Mouse (Mus musculus) E14TG2a.4 (cell line): ENCODE measurements at regions not wholly inside any gene's neighbourhood (a gene's known extent, or its start where the extent isn't known, plus 50 kb on each side); places are given as distances from the start of the nearest gene placed in this dataset.
A peak's percentile ranks its signal among the peaks of the same experiment; 100 is the strongest.

Experiments used
- H3K27me3 ChIP-seq: 2 replicates; pipeline ENCODE4 v1.6.1; 2014; ENCODE audit warnings: low read length, control low read depth; ENCODE audit not compliant: insufficient read depth
- H3K36me3 ChIP-seq: 2 replicates; pipeline ENCODE4 v1.6.1; 2014; ENCODE audit warnings: low read length, control low read depth; ENCODE audit not compliant: insufficient read depth
- H3K4me1 ChIP-seq: replicated peaks from 2 replicates; pipeline ENCODE4 v1.6.1; 2014; ENCODE audit warnings: low read depth, low read length, control low read depth
- H3K4me3 ChIP-seq: replicated peaks from 2 replicates; pipeline ENCODE4 v1.5.1; 2014; ENCODE audit warnings: mild to moderate bottlenecking, low read length
- H3K9me3 ChIP-seq: 2 replicates; pipeline ENCODE4 v1.6.1; 2014; ENCODE audit warnings: low read length, control low read depth
- CTCF ChIP-seq: conservative IDR thresholded peaks from 2 replicates; pipeline ENCODE4 v1.5.1; 2014; ENCODE audit warnings: low read length
- NANOG ChIP-seq: IDR thresholded peaks from 2 replicates; pipeline ENCODE4 v1.6.1; 2014; ENCODE audit warnings: borderline replicate concordance, low read length, mixed read lengths
- POU5F1 ChIP-seq: IDR thresholded peaks from 2 replicates; pipeline ENCODE4 v1.6.1; 2014; ENCODE audit warnings: low read length, borderline replicate concordance

DNA sequence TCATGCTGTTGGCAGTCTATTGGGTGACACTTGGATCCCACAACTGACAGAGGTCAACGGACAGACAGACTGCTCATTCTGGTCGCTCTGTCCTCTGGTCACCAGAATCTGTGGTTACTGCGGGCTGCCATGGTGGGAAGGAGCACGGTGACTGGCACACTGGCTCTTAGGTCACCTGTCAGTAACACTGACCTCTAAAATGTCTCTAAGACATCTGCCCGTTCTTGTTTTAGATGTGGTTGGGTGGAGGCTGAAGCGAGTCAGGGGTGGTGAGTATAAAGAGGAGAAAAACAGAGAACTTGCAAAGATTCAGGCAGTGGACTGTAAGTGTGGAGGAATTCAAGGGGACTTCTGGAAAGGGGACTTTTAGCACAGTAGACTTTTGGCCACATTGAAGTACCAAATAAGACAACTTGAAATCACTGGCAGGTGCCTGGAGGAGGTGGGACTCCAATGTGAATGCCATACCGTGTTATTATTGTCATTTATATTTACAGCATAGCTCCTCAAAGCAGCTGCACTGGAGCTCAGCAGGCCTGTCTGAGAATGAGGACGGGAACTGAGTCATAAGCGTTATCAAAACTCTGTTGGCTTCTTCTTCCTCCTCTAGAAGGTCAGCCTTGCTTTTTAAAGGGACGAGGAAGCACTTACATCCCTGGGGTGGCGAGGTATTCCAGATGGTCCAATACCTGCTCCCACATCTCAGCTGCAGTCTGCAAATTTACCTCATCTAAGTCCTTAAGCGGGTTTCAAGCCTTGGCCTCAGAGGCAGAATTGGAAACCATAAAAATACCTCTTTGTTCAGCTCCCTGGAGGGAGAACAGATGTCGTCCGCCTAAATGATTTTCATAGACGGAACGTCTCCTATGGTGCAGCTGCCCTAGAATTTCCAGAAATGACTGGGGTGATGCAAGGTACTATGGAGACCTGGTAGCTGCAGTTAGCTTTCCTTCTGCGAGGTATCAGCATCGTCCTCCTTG, 351.3 kb downstream of the Nuak1 start:
- H3K27me3 ChIP-seq: no peaks in the 10 kb centered on the region; the same call in 1 of the 2 replicates
- H3K9me3 ChIP-seq: no peaks in the 10 kb centered on the region
- no peaks in the 10 kb centered on the region for H3K4me1 ChIP-seq
- no peak for TF ChIP-seq NANOG
- no peak for TF ChIP-seq POU5F1
- TF ChIP-seq CTCF: no peak
- no peak overlapping the region for H3K4me3 ChIP-seq
- no peaks in the 10 kb centered on the region for H3K36me3 ChIP-seq

DNA sequence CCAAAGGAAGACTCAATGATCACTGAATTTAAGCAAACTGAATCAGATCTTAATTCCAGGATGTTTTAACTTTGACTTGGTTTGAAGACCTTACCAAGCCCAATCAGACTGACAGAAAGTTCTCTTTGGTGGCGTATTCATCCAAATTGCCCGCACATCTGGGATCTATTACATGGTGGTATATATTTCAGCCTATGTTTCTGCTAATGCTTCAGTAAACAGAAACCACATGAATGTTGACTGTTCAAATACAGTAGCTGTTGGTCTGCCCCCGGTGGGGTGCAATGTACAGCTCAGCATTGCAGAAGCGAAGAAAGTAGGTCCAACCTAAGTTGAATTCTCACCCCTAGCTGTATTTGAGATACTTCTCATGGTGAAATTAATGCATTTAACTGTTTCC, 346.5 kb downstream of the Nuak1 start:
- no peaks in the 10 kb centered on the region for H3K4me1 ChIP-seq
- no peaks in the 10 kb centered on the region for H3K36me3 ChIP-seq
- peaks cover 6% of the 10 kb centered on the region for H3K27me3 ChIP-seq
- H3K4me3 ChIP-seq: no peak overlapping the region
- TF ChIP-seq POU5F1 (no peak), NANOG (no peak), CTCF (no peak)
- peaks cover 11% of the 10 kb centered on the region for H3K9me3 ChIP-seq

DNA sequence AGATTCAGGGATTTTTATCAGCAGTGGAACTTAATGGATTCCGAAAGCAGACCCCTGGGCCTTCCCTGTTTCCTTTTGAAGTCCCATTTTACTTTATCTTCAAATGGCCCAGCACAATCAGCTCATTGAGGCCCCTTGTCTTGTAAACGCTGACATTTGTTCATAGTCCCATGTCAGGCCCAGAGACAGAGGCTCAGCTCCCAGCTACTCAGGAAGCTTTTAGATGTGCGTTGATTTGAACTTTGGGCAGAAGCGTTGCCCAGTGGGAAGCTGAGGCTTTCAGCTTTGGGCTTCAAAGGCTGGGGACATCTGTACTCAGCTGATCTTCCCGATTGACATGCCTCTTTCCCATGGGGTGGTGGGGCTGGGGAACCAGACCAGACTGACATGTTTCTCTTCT, 343.2 kb downstream of the Nuak1 start:
- Histone ChIP-seq H3K4me1 (no peaks in the 10 kb centered on the region), H3K27me3 (peaks cover 6% of the 10 kb centered on the region; the same call in 1 of the 2 replicates), H3K36me3 (no peaks in the 10 kb centered on the region), H3K9me3 (peaks cover 11% of the 10 kb centered on the region), H3K4me3 (no peak overlapping the region)
- TF ChIP-seq CTCF (no peak), NANOG (peak; percentile 80)

DNA sequence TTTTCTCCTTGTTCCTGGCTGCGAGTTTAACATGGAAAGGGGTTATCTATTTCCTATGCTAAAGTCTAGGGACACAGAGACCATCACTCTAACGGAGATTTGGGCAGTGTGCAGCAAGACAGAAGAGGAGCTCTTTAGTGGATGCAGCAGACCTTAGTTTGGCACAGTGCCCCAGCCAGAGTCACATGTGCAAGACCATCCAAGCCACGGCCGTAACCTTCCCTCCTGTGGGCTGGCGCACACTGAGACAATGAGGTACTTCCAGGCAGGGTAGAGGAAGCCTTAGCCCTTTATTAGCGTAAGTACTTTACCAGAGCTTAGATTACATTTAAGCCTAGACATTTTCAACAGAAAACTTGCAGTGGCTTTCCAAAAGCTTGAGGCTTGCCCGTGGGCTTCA, 336.4 kb downstream of the Nuak1 start:
- H3K36me3 ChIP-seq: no peaks in the 10 kb centered on the region
- no peaks in the 10 kb centered on the region for H3K9me3 ChIP-seq
- H3K27me3 ChIP-seq: 0 out of 2 replicates have a peak, but pooled peaks cover 3% of the 10 kb centered on the region
- TF ChIP-seq NANOG (no peak), POU5F1 (no peak), CTCF (no peak)
- no peaks in the 10 kb centered on the region for H3K4me1 ChIP-seq
- no peak overlapping the region for H3K4me3 ChIP-seq

DNA sequence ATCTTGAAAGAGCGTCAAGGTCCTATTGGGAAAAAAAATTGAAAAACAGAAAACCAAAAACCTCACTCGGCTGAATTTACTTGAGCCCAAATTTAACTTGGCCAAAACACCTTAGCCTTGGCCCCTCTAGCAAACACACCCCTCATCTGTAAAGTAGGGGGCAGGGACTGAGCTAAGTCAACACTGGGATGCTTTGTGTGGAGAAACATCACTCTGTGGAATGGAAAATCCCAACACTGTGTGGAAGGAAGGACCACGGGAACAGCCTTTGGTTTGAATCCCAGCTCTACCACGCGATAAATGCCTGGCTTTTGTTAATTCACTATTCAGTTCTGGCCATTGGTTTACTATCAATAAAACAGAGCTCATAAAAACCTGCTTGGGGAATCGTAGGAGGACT, 335.8 kb downstream of the Nuak1 start:
- Histone ChIP-seq H3K36me3 (no peaks in the 10 kb centered on the region), H3K4me3 (no peak overlapping the region), H3K27me3 (0 out of 2 replicates have a peak, but pooled peaks cover 3% of the 10 kb centered on the region), H3K9me3 (no peaks in the 10 kb centered on the region), H3K4me1 (no peaks in the 10 kb centered on the region)
- no peak for TF ChIP-seq POU5F1
- TF ChIP-seq CTCF: no peak
- no peak for TF ChIP-seq NANOG

DNA sequence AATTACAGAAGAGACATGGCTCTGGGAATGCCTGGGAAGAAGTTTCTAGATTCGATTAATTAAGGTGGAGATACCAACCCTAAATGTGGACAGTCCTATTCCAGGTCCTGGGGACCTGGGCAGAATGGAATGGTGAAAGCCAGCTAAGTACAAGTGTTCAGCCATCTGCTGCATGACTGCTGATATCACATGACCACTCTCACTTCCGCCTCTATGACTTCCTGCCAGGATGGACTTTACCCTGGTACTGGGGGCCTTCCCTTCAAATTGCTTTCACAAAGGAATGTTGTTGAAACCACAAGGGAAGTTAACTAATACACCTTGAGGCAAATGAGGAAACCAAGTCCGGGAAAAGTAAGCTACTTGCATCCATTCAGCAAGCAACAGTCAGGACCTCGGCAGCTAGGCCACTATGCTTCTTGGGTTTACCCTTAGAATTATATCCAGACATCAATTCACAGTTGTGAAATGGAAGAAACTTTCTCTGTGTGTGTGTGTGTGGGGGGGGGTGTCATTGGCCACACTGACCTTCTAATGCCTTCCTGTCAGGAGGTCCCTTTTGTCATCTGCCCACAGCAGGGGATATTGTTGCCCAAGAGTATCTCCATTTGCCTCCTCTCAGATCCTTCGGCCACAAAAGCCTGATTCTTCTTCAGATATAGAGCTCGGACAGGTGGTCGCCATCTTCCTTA, 330.6 kb downstream of the Nuak1 start:
- Histone ChIP-seq H3K4me1 (peaks cover 6% of the 10 kb centered on the region; the same call in 1 of the 2 replicates), H3K36me3 (no peaks in the 10 kb centered on the region), H3K27me3 (0 out of 2 replicates have a peak, but pooled peaks cover 3% of the 10 kb centered on the region), H3K9me3 (no peaks in the 10 kb centered on the region), H3K4me3 (no peak overlapping the region)
- TF ChIP-seq POU5F1 (no peak), NANOG (no peak), CTCF (no peak)

DNA sequence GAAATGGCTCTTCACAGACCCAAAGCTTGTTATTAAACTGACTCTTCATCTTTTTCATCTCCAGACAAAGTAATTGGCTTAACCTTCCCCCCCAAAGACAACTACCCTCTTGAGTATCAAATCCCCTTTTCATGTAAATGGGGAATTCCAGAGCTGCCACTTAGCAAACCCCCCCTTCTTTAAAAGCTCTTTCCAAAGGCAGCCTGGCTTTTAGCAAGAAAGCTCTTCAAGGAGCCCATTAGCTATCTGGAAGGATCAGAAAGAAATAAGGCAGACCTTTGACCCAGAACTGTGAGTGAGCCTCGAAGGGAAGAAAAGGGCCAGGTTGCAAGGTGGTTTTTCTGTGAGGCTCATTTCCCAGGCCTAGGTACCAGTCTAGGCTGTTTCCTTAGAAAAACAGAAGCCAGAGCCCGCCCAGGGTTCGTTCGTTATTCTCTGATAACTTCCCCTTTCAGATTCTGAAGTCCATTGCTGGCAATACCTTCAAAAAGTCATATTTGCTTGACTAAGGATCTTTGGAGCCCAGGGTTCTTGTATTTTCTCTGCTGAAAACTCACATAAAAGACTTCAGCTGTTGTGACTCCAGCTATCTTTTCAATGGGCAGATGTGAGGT, 329.9 kb downstream of the Nuak1 start:
- Histone ChIP-seq H3K36me3 (no peaks in the 10 kb centered on the region), H3K4me1 (peaks cover 6% of the 10 kb centered on the region; the same call in 1 of the 2 replicates), H3K9me3 (no peaks in the 10 kb centered on the region), H3K4me3 (no peak overlapping the region), H3K27me3 (0 out of 2 replicates have a peak, but pooled peaks cover 3% of the 10 kb centered on the region)
- TF ChIP-seq NANOG (no peak), POU5F1 (no peak), CTCF (no peak)

DNA sequence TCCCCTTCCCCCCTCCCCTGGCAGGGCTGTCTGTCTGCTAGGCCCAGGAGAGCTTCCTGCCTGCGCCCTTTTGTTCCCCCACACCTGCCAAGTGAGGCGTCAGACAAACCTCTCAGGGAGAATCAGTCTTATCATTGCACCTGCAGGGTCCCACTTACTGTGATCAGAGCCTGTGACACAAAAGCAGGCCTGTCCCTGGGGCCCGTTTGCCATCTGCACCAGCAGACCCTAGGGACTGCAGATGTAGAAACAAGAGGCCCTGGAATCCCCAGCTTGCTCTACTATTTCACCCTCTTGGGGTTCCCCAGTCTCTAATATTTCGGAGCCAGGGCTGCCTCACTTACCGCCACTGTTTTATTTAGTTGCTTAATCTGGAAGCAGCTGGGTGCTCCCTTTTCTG, 328.9 kb downstream of the Nuak1 start:
- H3K4me1 ChIP-seq: peaks cover 6% of the 10 kb centered on the region; the same call in 1 of the 2 replicates
- H3K27me3 ChIP-seq: no peaks in the 10 kb centered on the region
- H3K4me3 ChIP-seq: no peak overlapping the region
- TF ChIP-seq CTCF: no peak
- no peak for TF ChIP-seq POU5F1
- TF ChIP-seq NANOG: no peak
- no peaks in the 10 kb centered on the region for H3K9me3 ChIP-seq
- H3K36me3 ChIP-seq: no peaks in the 10 kb centered on the region

DNA sequence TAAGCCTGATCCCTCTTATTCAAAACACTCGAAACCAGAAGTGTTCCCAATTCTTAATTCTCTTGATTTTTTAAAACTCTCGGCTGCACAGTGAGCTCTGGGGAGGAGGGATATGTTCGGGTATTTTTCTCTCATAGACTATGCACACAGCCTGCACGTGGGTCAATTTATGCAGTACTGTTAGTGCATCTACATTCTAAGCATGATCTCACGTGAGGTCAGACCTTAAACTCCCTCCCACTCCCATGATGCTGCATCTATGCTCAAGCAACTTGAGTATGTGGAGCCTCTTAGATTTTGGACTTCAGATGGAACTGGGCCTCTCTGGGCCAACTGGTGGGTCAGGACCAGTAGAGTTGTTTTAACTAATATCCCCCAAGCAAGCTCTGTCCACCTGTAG, 328.5 kb downstream of the Nuak1 start:
- H3K4me1 ChIP-seq: peaks cover 6% of the 10 kb centered on the region; the same call in 1 of the 2 replicates
- H3K4me3 ChIP-seq: no peak overlapping the region
- no peaks in the 10 kb centered on the region for H3K36me3 ChIP-seq
- H3K27me3 ChIP-seq: no peaks in the 10 kb centered on the region
- H3K9me3 ChIP-seq: no peaks in the 10 kb centered on the region
- TF ChIP-seq CTCF (no peak), NANOG (no peak), POU5F1 (no peak)
